Mouse (Mus musculus) erythroblast, embryonic 14.5 days (primary cell): ENCODE measurements around the gene Pecam1. TPM values are rescaled to one million over a fixed set of nuclear protein-coding genes. Genes with fewer than 3 reads are reported as not detected.

Experiments
- H3K27me3 ChIP-seq: 2 replicates; pipeline ENCODE4 v1.6.1; 2012; ENCODE audit warnings: inconsistent platforms; ENCODE audit not compliant: control insufficient read depth
- H3K36me3 ChIP-seq: 2 replicates; pipeline ENCODE4 v1.6.1; 2012; ENCODE audit warnings: mild to moderate bottlenecking, inconsistent platforms; ENCODE audit not compliant: control insufficient read depth
- H3K4me1 ChIP-seq: 2 replicates; pipeline ENCODE4 v1.6.1; 2012; ENCODE audit warnings: inconsistent platforms; ENCODE audit not compliant: control insufficient read depth
- H3K4me3 ChIP-seq: replicated peaks from 2 replicates; pipeline ENCODE3; 2012; ENCODE audit warnings: moderate library complexity, mild to moderate bottlenecking, inconsistent platforms
- H3K9me3 ChIP-seq: 2 replicates; pipeline ENCODE4 v1.6.1; 2012; ENCODE audit warnings: low read length, inconsistent platforms, mixed read lengths; ENCODE audit not compliant: control insufficient read depth
- GATA1 ChIP-seq: IDR thresholded peaks from 2 replicates; pipeline ENCODE4 v1.6.1; 2012; ENCODE audit warnings: low read length, inconsistent platforms, mixed read lengths
- TAL1 ChIP-seq: IDR thresholded peaks from 3 replicates; pipeline ENCODE4 v1.6.1; 2012; ENCODE audit warnings: low read length, inconsistent platforms, mixed read lengths
- polyA plus RNA-seq: library from polyadenylated mRNA; stranded (reverse); fragments of >175 nt; gene quantifications from 2 replicates; pipeline ENCODE4 v1.2.3, GENCODE M21; 2012

Pecam1 gene
- polyA plus RNA-seq, 1 experiment: not detected

- H3K9me3 ChIP-seq: no peaks in the 10 kb centered on the region
- H3K27me3 ChIP-seq: no peaks in the 10 kb centered on the region
- no peak overlapping the region for H3K4me3 ChIP-seq
- peaks cover 7% of the 10 kb centered on the region for H3K4me1 ChIP-seq
- no peaks in the 10 kb centered on the region for H3K36me3 ChIP-seq
- no peak for TF ChIP-seq GATA1
These were observed 76.5 kb downstream of the Pecam1 start for GRCm38 (mm10) chr11:106673727-106674611.

GRCm38 (mm10) chr11:106672919-106673505, 77.4 kb downstream of the Pecam1 start:
- peaks cover 7% of the 10 kb centered on the region for H3K4me1 ChIP-seq
- TF ChIP-seq GATA1: no peak
- no peak for TF ChIP-seq TAL1
- H3K36me3 ChIP-seq: no peaks in the 10 kb centered on the region
- H3K27me3 ChIP-seq: no peaks in the 10 kb centered on the region
- no peaks in the 10 kb centered on the region for H3K9me3 ChIP-seq
- H3K4me3 ChIP-seq: no peak overlapping the region

- no peaks in the 10 kb centered on the region for H3K9me3 ChIP-seq
- no peaks in the 10 kb centered on the region for H3K36me3 ChIP-seq
- H3K4me1 ChIP-seq: peaks cover 7% of the 10 kb centered on the region
- H3K4me3 ChIP-seq: no peak overlapping the region
- H3K27me3 ChIP-seq: no peaks in the 10 kb centered on the region
- TF ChIP-seq TAL1: no peak
These were observed 78.6 kb downstream of the Pecam1 start for GRCm38 (mm10) chr11:106671801-106672200.

GRCm38 (mm10) chr11:106670951-106671478, 79.4 kb downstream of the Pecam1 start:
- Histone ChIP-seq H3K9me3 (no peaks in the 10 kb centered on the region), H3K4me1 (peaks cover 7% of the 10 kb centered on the region), H3K36me3 (no peaks in the 10 kb centered on the region), H3K27me3 (no peaks in the 10 kb centered on the region), H3K4me3 (no peak overlapping the region)
- TF ChIP-seq GATA1: no peak

GRCm38 (mm10) chr11:106670266-106670665, 80.2 kb downstream of the Pecam1 start:
- Histone ChIP-seq H3K36me3 (no peaks in the 10 kb centered on the region), H3K4me3 (no peak overlapping the region), H3K9me3 (no peaks in the 10 kb centered on the region), H3K4me1 (peaks cover 4% of the 10 kb centered on the region; the same call in 1 of the 2 replicates), H3K27me3 (no peaks in the 10 kb centered on the region)
- TF ChIP-seq TAL1 (no peak), GATA1 (no peak)

- Histone ChIP-seq H3K4me1 (peaks cover under 1% of the 10 kb centered on the region; the same call in 1 of the 2 replicates), H3K9me3 (no peaks in the 10 kb centered on the region), H3K27me3 (no peaks in the 10 kb centered on the region), H3K36me3 (no peaks in the 10 kb centered on the region), H3K4me3 (no peak overlapping the region)
- TF ChIP-seq TAL1 (no peak), GATA1 (no peak)
These were observed 80.6 kb downstream of the Pecam1 start for GRCm38 (mm10) chr11:106669873-106670173.

GRCm38 (mm10) chr11:106669102-106669872, 81.1 kb downstream of the Pecam1 start:
- TF ChIP-seq GATA1 (no peak), TAL1 (no peak)
- H3K4me1 ChIP-seq: no peaks in the 10 kb centered on the region
- H3K27me3 ChIP-seq: no peaks in the 10 kb centered on the region
- H3K36me3 ChIP-seq: no peaks in the 10 kb centered on the region
- H3K9me3 ChIP-seq: no peaks in the 10 kb centered on the region
- no peak overlapping the region for H3K4me3 ChIP-seq

GRCm38 (mm10) chr11:106668336-106668735, 82.1 kb downstream of the Pecam1 start:
- no peak for TF ChIP-seq GATA1
- no peak for TF ChIP-seq TAL1
- H3K9me3 ChIP-seq: no peaks in the 10 kb centered on the region
- no peaks in the 10 kb centered on the region for H3K36me3 ChIP-seq
- no peak overlapping the region for H3K4me3 ChIP-seq
- H3K27me3 ChIP-seq: no peaks in the 10 kb centered on the region
- no peaks in the 10 kb centered on the region for H3K4me1 ChIP-seq

- Histone ChIP-seq H3K4me1 (no peaks in the 10 kb centered on the region), H3K36me3 (no peaks in the 10 kb centered on the region)
These were observed 82.6 kb downstream of the Pecam1 start for GRCm38 (mm10) chr11:106667855-106668254.

More at GRCm38 (mm10) chr11:106667855-106668254, 82.6 kb downstream of the Pecam1 start:
- TF ChIP-seq GATA1: no peak
- no peak for TF ChIP-seq TAL1
- Histone ChIP-seq H3K27me3 (no peaks in the 10 kb centered on the region), H3K4me3 (no peak overlapping the region), H3K9me3 (no peaks in the 10 kb centered on the region)
